Mouse (Mus musculus) liver, embryonic 16.5 days (tissue): ENCODE measurements around the gene Mcm2. TPM values are rescaled to one million over a fixed set of nuclear protein-coding genes. Genes with fewer than 3 reads are reported as not detected.

Experiments used
- ATAC-seq: fragments of 200-750 bp; cut with Nextera tagmentation; 2 replicates; pipeline ENCODE4 v1.8.0; 2017; ENCODE audit warnings: low read depth, mild to moderate bottlenecking, moderate number of reproducible peaks, moderate library complexity
- H3K27ac ChIP-seq: fragments of 300-500 bp; sonication (generic); 2 replicates; pipeline ENCODE4 v1.5.1; 2014; ENCODE audit warnings: mild to moderate bottlenecking, low read length
- H3K27me3 ChIP-seq: fragments of 300-500 bp; sonication (generic); 2 replicates; pipeline ENCODE4 v1.6.1; 2014; ENCODE audit warnings: low read depth, low read length, mixed read lengths; ENCODE audit not compliant: control insufficient read depth, insufficient read depth
- H3K36me3 ChIP-seq: fragments of 300-500 bp; sonication (generic); 2 replicates; pipeline ENCODE4 v1.6.1; 2014; ENCODE audit warnings: mild to moderate bottlenecking; ENCODE audit not compliant: control insufficient read depth, insufficient read depth
- H3K4me1 ChIP-seq: fragments of 300-500 bp; sonication (generic); 2 replicates; pipeline ENCODE4 v1.6.1; 2014; ENCODE audit warnings: low read depth, low read length, mixed read lengths; ENCODE audit not compliant: control insufficient read depth
- H3K4me2 ChIP-seq: fragments of 300-500 bp; sonication (generic); 2 replicates; pipeline ENCODE4 v1.6.1; 2014; ENCODE audit warnings: low read depth, low read length, mixed read lengths
- H3K4me3 ChIP-seq: fragments of 300-500 bp; sonication (generic); 2 replicates; pipeline ENCODE4 v1.5.1; 2014; ENCODE audit warnings: low read depth, mild to moderate bottlenecking, low read length
- H3K9ac ChIP-seq: fragments of 300-500 bp; sonication (generic); 2 replicates; pipeline ENCODE4 v1.6.1; 2014; ENCODE audit warnings: low read depth, low read length
- H3K9me3 ChIP-seq: fragments of 300-500 bp; sonication (generic); replicated peaks from 2 replicates; pipeline ENCODE4 v1.6.1; 2016; ENCODE audit warnings: low read length; ENCODE audit not compliant: control insufficient read depth
- WGBS: fragments of 180-500 bp; shearing (Covaris S2); extraction: QIAGEN DNeasy Blood & Tissue Kit; methylation state at CpG from one replicate; pipeline ENCODE4 v1.1.7; 2014; ENCODE audit not compliant: insufficient replicate concordance; 5-methylcytosine and 5-hydroxymethylcytosine counted together
- polyA plus RNA-seq: library from polyadenylated mRNA; unstranded; fragments of >200 nt; fragmentation: Nextera tagmentation; extraction: Ambion mirVana; gene quantifications from 2 replicates; pipeline ENCODE4 v1.2.1, GENCODE M21; 2015

Gene Mcm2
- polyA plus RNA-seq, 1 experiment from 2014 or later, result 128 TPM

GRCm38 (mm10) chr6:88901947-88902820, 3.6 kb upstream of the Mcm2 start, which contains the start of gene Tpra1:
TSS of gene Tpra1 (plus strand) at chr6:88902251.
- Histone ChIP-seq H3K4me2 (peak within 1 kb of the TSS; percentile 86), H3K9ac (peak within 1 kb of the TSS; percentile 96), H3K27ac (peak within 1 kb of the TSS; percentile 97), H3K9me3 (no peaks in the 10 kb centered on the region), H3K27me3 (no peaks in the 10 kb centered on the region), H3K4me3 (peak within 1 kb of the TSS; percentile 87), H3K4me1 (peaks cover 63% of the 10 kb centered on the region), H3K36me3 (no peaks in the 10 kb centered on the region)
- peak; percentile 86 for ATAC-seq
- WGBS, result under 1% methylated on average over 66 of the region's 66 CpGs

- Histone ChIP-seq H3K9ac (peak overlapping the region; percentile 76), H3K9me3 (no peaks in the 10 kb centered on the region), H3K4me3 (peak overlapping the region; percentile 87), H3K27ac (peak overlapping the region; percentile 97), H3K4me2 (peak overlapping the region; percentile 86), H3K36me3 (peaks cover 6% of the 10 kb centered on the region), H3K4me1 (peaks cover 63% of the 10 kb centered on the region), H3K27me3 (no peaks in the 10 kb centered on the region)
- 6% methylated on average over 5 of the region's 5 CpGs for WGBS
- ATAC-seq, result no peak
Observed at GRCm38 (mm10) chr6:88901471-88901870, 2.9 kb upstream of the Mcm2 start.

- H3K27me3 ChIP-seq, result no peaks in the 10 kb centered on the region
- H3K4me1 ChIP-seq, result peaks cover 59% of the 10 kb centered on the region
- ATAC-seq, result no peak
- no peak overlapping the region for H3K4me3 ChIP-seq
- no peak overlapping the region for H3K4me2 ChIP-seq
- H3K36me3 ChIP-seq, result peaks cover 23% of the 10 kb centered on the region
- H3K9ac ChIP-seq, result no peak overlapping the region
- no peak overlapping the region for H3K27ac ChIP-seq
- 71% methylated on average over 2 of the region's 2 CpGs for WGBS
- H3K9me3 ChIP-seq, result no peaks in the 10 kb centered on the region
Observed at GRCm38 (mm10) chr6:88899628-88900027, 1.0 kb upstream of the Mcm2 start.

- H3K9me3 ChIP-seq, result no peaks in the 10 kb centered on the region
- H3K4me2 ChIP-seq, result peak overlapping the region; percentile 55
- peak overlapping the region; percentile 5; the same call in 1 of the 2 replicates for H3K27ac ChIP-seq
- 52% methylated on average over 4 of the region's 4 CpGs for WGBS
- H3K4me3 ChIP-seq, result peak overlapping the region; percentile 74
- peaks cover 53% of the 10 kb centered on the region for H3K4me1 ChIP-seq
- no peaks in the 10 kb centered on the region for H3K27me3 ChIP-seq
- no peak for ATAC-seq
- H3K9ac ChIP-seq, result peak overlapping the region; percentile 25; the same call in 1 of the 2 replicates
- peaks cover 29% of the 10 kb centered on the region for H3K36me3 ChIP-seq
Observed at GRCm38 (mm10) chr6:88899086-88899485, 506 bp upstream of the Mcm2 start.

GRCm38 (mm10) chr6:88897246-88897645, 1.3 kb downstream of the Mcm2 start:
- Histone ChIP-seq H3K27ac (peak overlapping the region; percentile 45), H3K4me2 (peak overlapping the region; percentile 71), H3K4me3 (peak overlapping the region; percentile 74), H3K27me3 (no peaks in the 10 kb centered on the region), H3K9me3 (no peaks in the 10 kb centered on the region), H3K9ac (peak overlapping the region; percentile 67), H3K4me1 (peaks cover 43% of the 10 kb centered on the region), H3K36me3 (peaks cover 47% of the 10 kb centered on the region)
- no peak for ATAC-seq
- 63% methylated on average over 7 of the region's 7 CpGs for WGBS

- Histone ChIP-seq H3K27me3 (no peaks in the 10 kb centered on the region), H3K4me1 (peaks cover 36% of the 10 kb centered on the region), H3K9me3 (no peaks in the 10 kb centered on the region), H3K4me2 (peak overlapping the region; percentile 71), H3K27ac (no peak overlapping the region), H3K36me3 (peaks cover 60% of the 10 kb centered on the region), H3K4me3 (0 out of 2 replicates have a peak overlapping the region, but pooled peaks have one; percentile 7), H3K9ac (no peak overlapping the region; the same call in 1 of the 2 replicates)
- no peak for ATAC-seq
- WGBS, result 74% methylated on average over 6 of the region's 6 CpGs
Observed at GRCm38 (mm10) chr6:88895943-88896342, 2.6 kb downstream of the Mcm2 start.

DNA sequence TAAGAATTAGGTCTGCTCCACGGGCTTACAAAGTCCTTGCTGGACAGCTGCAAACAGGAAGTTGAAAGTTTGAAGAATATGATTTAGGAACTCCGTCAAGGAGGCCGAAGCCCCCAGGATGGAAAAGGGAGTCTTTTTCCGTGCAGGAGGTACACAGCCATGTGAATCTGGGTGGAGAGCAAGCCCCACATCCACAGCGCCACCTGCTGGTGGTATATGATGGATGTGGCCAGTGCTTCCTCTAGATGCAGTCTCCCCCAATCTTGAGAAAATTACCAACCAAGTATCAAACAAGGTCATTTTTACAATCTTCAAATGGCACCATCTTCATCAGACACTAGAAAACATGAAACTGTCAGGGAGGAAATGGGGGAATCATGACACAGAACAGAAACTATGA, 5.0 kb downstream of the Mcm2 start:
- Histone ChIP-seq H3K27me3 (no peaks in the 10 kb centered on the region), H3K4me2 (no peak overlapping the region), H3K4me1 (peaks cover 38% of the 10 kb centered on the region), H3K9ac (no peak overlapping the region), H3K9me3 (no peaks in the 10 kb centered on the region), H3K36me3 (peaks cover 84% of the 10 kb centered on the region), H3K27ac (no peak overlapping the region), H3K4me3 (no peak overlapping the region)
- no peak for ATAC-seq
- 54% methylated on average over 5 of the region's 5 CpGs for whole genome bisulfite sequencing

- no peak overlapping the region for H3K4me2 ChIP-seq
- WGBS, result 82% methylated on average over 7 of the region's 7 CpGs
- no peak for ATAC-seq
Observed at GRCm38 (mm10) chr6:88890832-88891231, 7.7 kb downstream of the Mcm2 start.

DNA sequence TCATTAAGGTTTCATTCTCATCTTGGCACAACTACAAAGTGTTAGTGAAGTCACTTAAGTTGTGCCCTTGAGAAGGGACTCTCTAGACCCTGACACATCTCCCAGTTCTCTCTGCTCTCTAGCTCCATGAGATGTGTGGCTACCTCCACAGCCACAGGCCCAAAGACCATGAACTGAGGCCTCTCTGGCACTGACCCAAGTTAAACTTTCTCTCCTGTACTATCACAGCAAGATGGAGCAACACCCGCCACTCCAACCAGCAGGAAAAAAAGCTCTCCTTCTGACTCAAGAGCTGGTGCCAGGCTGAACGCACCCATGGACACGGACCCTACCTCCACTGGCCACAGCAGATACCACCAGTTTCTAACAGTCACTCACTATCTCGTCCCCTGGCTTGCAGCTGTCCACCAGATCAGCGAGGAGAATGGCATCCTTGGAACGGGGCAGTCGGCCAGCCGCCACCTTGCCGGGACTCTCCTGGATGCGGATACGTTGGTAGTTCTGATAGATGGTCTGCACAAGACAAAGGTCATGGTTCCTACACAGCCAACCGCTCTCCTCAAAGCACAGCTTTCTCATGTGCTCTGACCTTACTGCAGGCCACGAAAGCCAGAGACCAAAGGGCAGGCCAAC, 9.1 kb downstream of the Mcm2 start:
- Histone ChIP-seq H3K4me3 (no peak overlapping the region), H3K4me2 (no peak overlapping the region), H3K27ac (peak overlapping the region; percentile 27), H3K9ac (no peak overlapping the region), H3K36me3 (peaks cover 94% of the 10 kb centered on the region), H3K27me3 (no peaks in the 10 kb centered on the region), H3K4me1 (peaks cover 14% of the 10 kb centered on the region), H3K9me3 (no peaks in the 10 kb centered on the region)
- WGBS, result 73% methylated on average over 13 of the region's 13 CpGs
- peak; percentile 60; the same call in 1 of the 2 replicates for ATAC-seq

More at GRCm38 (mm10) chr6:88890832-88891231, 7.7 kb downstream of the Mcm2 start:
- H3K4me1 ChIP-seq, result peaks cover 20% of the 10 kb centered on the region
- H3K27ac ChIP-seq, result no peak overlapping the region
- H3K27me3 ChIP-seq, result no peaks in the 10 kb centered on the region
- peaks cover 98% of the 10 kb centered on the region for H3K36me3 ChIP-seq
- no peaks in the 10 kb centered on the region for H3K9me3 ChIP-seq
- no peak overlapping the region for H3K9ac ChIP-seq
- no peak overlapping the region for H3K4me3 ChIP-seq
